Mouse (Mus musculus) lung, postnatal 0 days (tissue): ENCODE measurements at regions not wholly inside any gene's neighbourhood (a gene's known extent, or its start where the extent isn't known, plus 50 kb on each side); places are given as distances from the start of the nearest gene placed in this dataset.

ENCODE experiments used
- ATAC-seq: fragments of 200-750 bp; cut with Nextera tagmentation; 2 replicates; pipeline ENCODE4 v1.8.0; 2017; ENCODE audit warnings: moderate library complexity
- DNase-seq: peaks from one replicate; pipeline ENCODE4 v3.0.0-alpha.2; 2016; ENCODE audit warnings: low spot score
- H3K27ac ChIP-seq: fragments of 300-500 bp; sonication (generic); 2 replicates; pipeline ENCODE4 v1.5.1; 2014; ENCODE audit warnings: antibody characterized with exemption, mild to moderate bottlenecking, low read length, mixed read lengths
- H3K27me3 ChIP-seq: fragments of 300-500 bp; sonication (generic); replicated peaks from 2 replicates; pipeline ENCODE4 v1.6.1; 2014; ENCODE audit warnings: low read length, mixed read lengths; ENCODE audit not compliant: insufficient read depth
- H3K36me3 ChIP-seq: fragments of 300-500 bp; sonication (generic); 2 replicates; pipeline ENCODE4 v1.6.1; 2014; ENCODE audit warnings: low read length, mixed read lengths; ENCODE audit not compliant: insufficient read depth
- H3K4me1 ChIP-seq: fragments of 300-500 bp; sonication (generic); 2 replicates; pipeline ENCODE4 v1.6.1; 2014; ENCODE audit warnings: antibody characterized with exemption, low read depth, low read length, mixed read lengths; ENCODE audit not compliant: insufficient read depth
- H3K4me2 ChIP-seq: fragments of 300-500 bp; sonication (generic); replicated peaks from 2 replicates; pipeline ENCODE4 v1.6.1; 2014; ENCODE audit warnings: low read depth, mild to moderate bottlenecking, low read length, moderate library complexity, mixed read lengths
- H3K4me3 ChIP-seq: fragments of 300-500 bp; sonication (generic); 2 replicates; pipeline ENCODE4 v1.5.1; 2014; ENCODE audit warnings: low read depth, low read length
- H3K9ac ChIP-seq: fragments of 300-500 bp; sonication (generic); replicated peaks from 2 replicates; pipeline ENCODE4 v1.6.1; 2014; ENCODE audit warnings: low read depth, mild to moderate bottlenecking
- H3K9me3 ChIP-seq: fragments of 300-500 bp; sonication (generic); 2 replicates; pipeline ENCODE4 v1.6.1; 2016; ENCODE audit warnings: low read length, mixed read lengths
- CTCF ChIP-seq: IDR thresholded peaks from 2 replicates; pipeline ENCODE4 v1.5.1; 2016; ENCODE audit warnings: antibody characterized with exemption, mild to moderate bottlenecking
- EP300 ChIP-seq: IDR thresholded peaks from 2 replicates; pipeline ENCODE4 v1.6.1; 2016; ENCODE audit warnings: antibody characterized with exemption, mild to moderate bottlenecking, control low read depth
- WGBS: fragments of 180-500 bp; shearing (Covaris S2); extraction: QIAGEN DNeasy Blood & Tissue Kit; methylation state at CpG from one replicate; pipeline ENCODE4 v1.1.7; 2014; 5-methylcytosine and 5-hydroxymethylcytosine counted together

DNA sequence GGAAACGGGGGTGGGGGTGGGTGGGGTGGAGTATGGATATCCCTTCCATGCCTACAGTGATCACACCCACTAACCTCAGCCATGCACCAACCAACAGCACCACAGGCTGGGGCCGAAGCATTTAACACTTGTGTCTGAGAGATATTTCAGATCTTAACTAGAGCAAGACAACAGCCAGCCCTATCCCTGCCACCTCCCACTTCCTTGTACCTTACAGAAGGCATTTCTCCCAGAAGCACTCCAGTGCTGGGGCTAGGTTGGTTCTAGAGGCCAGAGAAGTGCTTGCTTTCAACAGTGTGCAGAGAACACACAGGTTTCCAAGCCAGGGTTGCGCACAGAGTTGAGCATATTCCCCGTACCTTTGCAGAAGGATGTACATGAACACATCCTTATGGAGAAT, 79.1 kb upstream of the Akt3 start:
- 71% methylated on average over 4 of the region's 4 CpGs for WGBS
- DNase-seq (no peak), ATAC-seq (no peak)
- no peaks in the 10 kb centered on the region for H3K27me3 ChIP-seq
- TF ChIP-seq EP300 (no peak), CTCF (no peak)
- no peak overlapping the region for H3K9ac ChIP-seq
- H3K9me3 ChIP-seq = no peaks in the 10 kb centered on the region
- no peak overlapping the region for H3K27ac ChIP-seq
- no peak overlapping the region for H3K4me2 ChIP-seq
- H3K4me1 ChIP-seq = no peaks in the 10 kb centered on the region
- H3K36me3 ChIP-seq = no peaks in the 10 kb centered on the region
- H3K4me3 ChIP-seq = no peak overlapping the region

DNA sequence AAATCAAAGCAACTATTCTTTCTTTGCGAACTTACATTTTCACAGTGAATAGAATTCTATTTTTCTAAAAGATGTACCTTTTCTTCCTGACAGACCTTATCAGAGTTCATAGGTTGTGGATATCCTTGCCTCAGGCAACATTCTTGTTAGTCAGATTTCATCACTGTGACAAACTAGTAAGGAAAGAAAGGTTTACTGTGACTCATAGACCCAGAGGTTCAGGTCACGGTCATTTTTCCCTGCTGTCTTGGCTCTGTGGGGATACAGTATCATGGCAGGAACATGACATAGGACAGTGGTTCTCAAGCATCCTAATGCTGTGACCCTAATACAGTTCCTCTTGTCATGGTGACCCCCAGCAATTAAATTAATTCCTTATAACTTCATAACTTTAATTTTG, 78.4 kb upstream of the Akt3 start:
- Histone ChIP-seq H3K9me3 (no peaks in the 10 kb centered on the region), H3K27ac (no peak overlapping the region), H3K4me1 (no peaks in the 10 kb centered on the region), H3K4me3 (no peak overlapping the region), H3K4me2 (no peak overlapping the region), H3K27me3 (no peaks in the 10 kb centered on the region), H3K36me3 (no peaks in the 10 kb centered on the region), H3K9ac (no peak overlapping the region)
- ATAC-seq = no peak
- 93% methylated on average over 2 of the region's 2 CpGs for WGBS
- TF ChIP-seq EP300 = no peak
- no peak for TF ChIP-seq CTCF
- DNase-seq = no peak

- H3K27me3 ChIP-seq = no peaks in the 10 kb centered on the region
- ATAC-seq = no peak
- H3K27ac ChIP-seq = no peak overlapping the region
- H3K4me3 ChIP-seq = no peak overlapping the region
- H3K9me3 ChIP-seq = no peaks in the 10 kb centered on the region
- DNase-seq = no peak
- no peak overlapping the region for H3K4me2 ChIP-seq
- H3K9ac ChIP-seq = no peak overlapping the region
- no peak for TF ChIP-seq EP300
- WGBS = 83% methylated on average over 6 of the region's 6 CpGs
- no peaks in the 10 kb centered on the region for H3K4me1 ChIP-seq
- H3K36me3 ChIP-seq = no peaks in the 10 kb centered on the region
Measured at GRCm38 (mm10) chr1:177335961-177336360, 78.0 kb upstream of the Akt3 start.

DNA sequence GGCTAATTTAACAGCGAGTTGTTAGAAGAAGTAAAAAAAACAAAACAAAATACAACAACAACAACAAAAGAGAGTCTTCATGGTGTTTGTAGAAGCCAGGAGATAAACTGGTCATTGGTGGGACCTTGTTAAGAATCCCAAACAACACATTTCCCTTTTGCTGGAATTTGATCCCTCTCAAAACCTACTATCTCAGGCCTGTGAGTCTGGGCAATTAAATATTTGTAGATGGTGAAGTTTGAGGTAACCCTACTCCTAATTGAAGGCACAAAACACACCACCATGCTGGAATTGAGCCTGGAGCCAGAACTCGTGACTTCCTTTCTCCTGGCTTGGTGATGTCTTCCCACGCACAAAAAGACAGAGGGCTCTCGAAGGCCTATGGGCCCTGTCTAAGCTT, 65.4 kb upstream of the Akt3 start:
- Histone ChIP-seq H3K4me2 (peak overlapping the region; percentile 58; the same call in 1 of the 2 replicates), H3K36me3 (no peaks in the 10 kb centered on the region), H3K4me1 (no peaks in the 10 kb centered on the region), H3K9ac (no peak overlapping the region), H3K27me3 (no peaks in the 10 kb centered on the region), H3K27ac (no peak overlapping the region), H3K9me3 (no peaks in the 10 kb centered on the region), H3K4me3 (peak overlapping the region; percentile 39)
- TF ChIP-seq EP300 (no peak), CTCF (no peak)
- ATAC-seq = no peak
- DNase-seq = no peak
- WGBS = 64% methylated on average over 4 of the region's 4 CpGs

DNA sequence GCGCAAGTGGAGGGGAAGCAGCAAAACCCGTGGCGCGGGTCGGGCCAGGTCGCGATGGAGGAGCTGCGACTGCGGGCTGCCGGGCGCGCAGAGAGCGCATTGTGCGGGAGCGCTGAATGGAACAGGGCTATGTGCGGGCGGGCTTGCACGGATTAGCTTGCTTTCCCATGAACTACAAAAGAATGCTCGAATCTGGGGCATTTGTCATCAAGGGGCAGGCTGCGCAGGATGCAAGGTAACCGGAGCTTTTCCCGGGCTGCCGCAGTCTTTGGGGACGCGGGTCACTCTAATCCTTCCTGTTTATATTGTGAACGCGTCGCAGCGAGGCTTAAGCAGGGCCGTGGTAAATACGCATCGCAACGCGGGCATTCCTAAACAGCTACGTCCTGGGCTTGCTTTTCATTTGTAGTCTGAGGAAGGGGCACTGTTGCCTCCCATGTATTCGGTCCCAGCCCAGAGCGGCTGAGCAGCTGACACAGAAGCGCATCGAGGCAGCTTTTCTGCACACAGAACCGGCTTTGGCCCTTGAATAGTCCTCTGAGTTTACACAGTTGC, 64.8 kb upstream of the Akt3 start:
- ATAC-seq (no peak), DNase-seq (no peak)
- H3K36me3 ChIP-seq = no peaks in the 10 kb centered on the region
- no peaks in the 10 kb centered on the region for H3K4me1 ChIP-seq
- no peaks in the 10 kb centered on the region for H3K9me3 ChIP-seq
- TF ChIP-seq EP300 (no peak), CTCF (no peak)
- H3K4me2 ChIP-seq = peak overlapping the region; percentile 58
- peak overlapping the region; percentile 39 for H3K4me3 ChIP-seq
- no peaks in the 10 kb centered on the region for H3K27me3 ChIP-seq
- H3K27ac ChIP-seq = no peak overlapping the region
- peak overlapping the region; percentile 12; the same call in 1 of the 2 replicates for H3K9ac ChIP-seq
- 1% methylated on average over 40 of the region's 40 CpGs for WGBS

GRCm38 (mm10) chr1:177322307-177322685, 64.3 kb upstream of the Akt3 start:
- Histone ChIP-seq H3K4me3 (peak overlapping the region; percentile 39), H3K36me3 (no peaks in the 10 kb centered on the region), H3K4me2 (peak overlapping the region; percentile 58), H3K9me3 (no peaks in the 10 kb centered on the region), H3K27ac (no peak overlapping the region), H3K4me1 (no peaks in the 10 kb centered on the region), H3K27me3 (no peaks in the 10 kb centered on the region), H3K9ac (no peak overlapping the region)
- TF ChIP-seq CTCF (no peak), EP300 (no peak)
- WGBS = 15% methylated on average over 6 of the region's 6 CpGs
- DNase-seq (no peak), ATAC-seq (no peak)

DNA sequence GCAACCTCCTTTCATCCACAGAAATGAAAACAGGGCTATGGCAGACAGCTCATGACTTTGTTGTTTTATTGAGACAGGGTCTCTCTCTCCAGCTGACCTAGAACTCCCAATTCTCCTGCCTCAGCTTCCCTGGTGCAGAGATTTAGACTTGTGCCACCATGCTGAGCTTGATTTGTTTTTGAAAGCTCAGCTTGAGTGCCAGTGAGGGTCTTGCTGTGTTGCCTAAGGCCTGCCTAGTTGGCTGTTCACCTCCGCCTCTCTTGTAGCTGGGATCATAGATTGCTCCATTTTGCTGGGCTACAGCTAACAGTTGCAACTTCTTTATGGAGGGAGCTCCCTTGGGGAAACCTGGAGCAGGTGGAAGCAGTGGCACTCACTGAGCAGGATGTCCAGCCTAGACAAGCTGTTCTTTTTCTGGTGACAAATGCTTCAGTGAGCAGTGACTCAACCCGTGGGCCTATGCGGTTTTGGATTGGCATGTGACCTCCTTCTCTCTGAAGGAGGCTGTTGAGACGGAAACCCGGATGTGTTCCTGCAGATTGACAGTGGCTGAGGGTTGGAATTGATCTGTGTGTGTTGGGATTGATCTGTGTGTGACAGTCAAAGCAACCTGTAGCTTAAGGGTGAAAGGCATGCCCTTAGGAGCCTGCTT, 63.8 kb upstream of the Akt3 start:
- 45% methylated on average over 5 of the region's 5 CpGs for WGBS
- H3K9me3 ChIP-seq = no peaks in the 10 kb centered on the region
- DNase-seq (no peak), ATAC-seq (no peak)
- no peaks in the 10 kb centered on the region for H3K4me1 ChIP-seq
- no peaks in the 10 kb centered on the region for H3K36me3 ChIP-seq
- no peak overlapping the region for H3K4me2 ChIP-seq
- no peak overlapping the region for H3K27ac ChIP-seq
- TF ChIP-seq EP300 (no peak), CTCF (no peak)
- no peaks in the 10 kb centered on the region for H3K27me3 ChIP-seq
- H3K4me3 ChIP-seq = no peak overlapping the region
- no peak overlapping the region for H3K9ac ChIP-seq
